Mouse (Mus musculus) liver, adult 2 months (tissue): ENCODE measurements around the gene Kcnn4.

ENCODE experiments used
- CTCF ChIP-seq: fragments of 200-500 bp; IDR thresholded peaks from 2 replicates; pipeline ENCODE4 v1.5.1; 2011; ENCODE audit warnings: low read depth, low read length, control low read depth
- POLR2A ChIP-seq: fragments of 200-500 bp; IDR thresholded peaks from 2 replicates; pipeline ENCODE4 v1.6.1; 2011; ENCODE audit warnings: low read length, control low read depth; ENCODE audit not compliant: insufficient read depth; ENCODE audit errors: extremely low read depth

GRCm38 (mm10) chr7:24356081-24356480 lies 14.0 kb upstream of the Kcnn4 start:
- TF ChIP-seq POLR2A (no peak), CTCF (no peak)
